Mouse (Mus musculus): ENCODE data around the gene Kat6b.
A peak's percentile ranks its signal among the peaks of the same experiment; 100 is the strongest.

The Kat6b gene

GRCm38 (mm10) chr14:21592985-21593750 is 111.9 kb downstream of the Kat6b start:
- no peak for DNase-seq (ENCODE audit: low spot score in 2 of 2)

DNA sequence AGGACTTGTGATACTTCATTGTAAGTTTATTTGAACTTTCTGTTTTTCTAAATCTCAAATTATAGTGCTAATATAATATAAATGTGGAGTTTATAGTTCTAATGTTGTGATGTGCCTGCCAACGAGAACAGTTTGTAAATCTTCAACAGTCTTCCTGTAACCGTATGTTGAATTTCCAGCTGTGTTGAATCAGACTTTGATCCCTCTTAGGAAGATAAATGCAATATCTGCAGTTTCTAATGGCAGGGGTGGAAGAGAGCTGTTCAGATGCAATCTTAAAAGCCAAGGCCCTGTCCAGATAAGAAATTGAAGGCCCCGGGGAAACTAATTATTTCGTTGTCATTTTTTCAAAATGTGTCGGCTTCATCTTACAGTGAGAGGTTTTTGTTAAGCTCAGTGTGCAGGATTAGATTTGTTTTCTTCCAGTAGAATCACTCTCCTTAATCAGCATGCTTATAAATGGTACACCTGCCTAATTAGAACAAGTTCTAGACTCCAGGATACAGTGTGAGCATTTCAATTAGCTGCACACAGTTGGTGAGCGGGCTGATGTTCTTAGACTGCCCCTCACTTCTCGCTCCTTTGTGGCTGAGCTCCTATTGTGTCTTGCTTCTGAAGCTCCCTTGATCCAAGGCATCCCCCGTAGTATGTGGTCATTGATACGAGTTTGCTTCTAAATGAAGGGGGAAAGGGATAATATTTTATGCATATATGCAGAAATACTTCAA is 118.4 kb downstream of the Kat6b start:
- DNase-seq (ENCODE audit: low spot score in 2 of 2): no peak

- no peak for DNase-seq (ENCODE audit: low spot score in 2 of 2)
Measured at GRCm38 (mm10) chr14:21600174-21600566, 118.9 kb downstream of the Kat6b start.

DNA sequence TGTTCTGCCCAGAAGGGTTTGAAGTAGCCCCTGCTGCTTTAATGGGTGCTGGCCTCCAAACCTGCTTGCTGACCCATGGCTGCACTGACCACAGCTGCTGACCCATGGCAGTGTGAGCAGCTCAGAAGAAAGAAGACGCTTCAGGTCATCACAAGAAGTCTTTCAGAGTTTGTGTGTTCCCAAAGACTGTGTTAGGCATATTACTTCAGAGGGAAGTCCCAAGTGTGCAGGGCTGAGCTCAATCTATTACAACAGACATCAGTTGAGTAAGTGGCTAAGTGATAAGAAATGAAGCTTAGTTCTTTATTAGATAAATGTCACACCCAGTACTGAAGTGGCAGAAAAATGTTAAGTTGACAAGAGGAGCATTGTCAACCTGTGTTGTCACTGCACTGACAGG is 119.4 kb downstream of the Kat6b start:
- no peak for DNase-seq (ENCODE audit: low spot score in 2 of 2)

- no peak for DNase-seq (ENCODE audit: low spot score in 2 of 2)
Measured at GRCm38 (mm10) chr14:21602166-21602565, 120.9 kb downstream of the Kat6b start.

DNA sequence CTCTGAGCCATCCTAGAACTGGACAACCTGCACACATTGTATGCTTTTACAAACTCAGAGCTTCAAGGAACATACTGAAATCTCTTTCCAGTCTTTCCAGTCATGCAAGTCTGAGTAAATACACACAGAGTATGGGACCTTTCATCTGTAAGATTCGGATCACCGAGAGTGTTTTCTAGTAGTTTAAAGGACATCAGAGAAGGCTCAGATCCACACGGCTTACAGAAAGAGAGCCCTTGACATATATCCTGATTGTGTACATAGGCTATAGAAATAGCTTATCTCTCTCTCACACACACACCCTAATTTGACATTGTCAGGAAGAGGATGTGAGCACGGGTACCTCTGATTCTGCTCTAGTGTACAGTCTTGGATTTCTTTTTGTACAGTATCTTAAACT is 121.7 kb downstream of the Kat6b start:
- no peak for DNase-seq (ENCODE audit: low spot score in 2 of 2)

DNA sequence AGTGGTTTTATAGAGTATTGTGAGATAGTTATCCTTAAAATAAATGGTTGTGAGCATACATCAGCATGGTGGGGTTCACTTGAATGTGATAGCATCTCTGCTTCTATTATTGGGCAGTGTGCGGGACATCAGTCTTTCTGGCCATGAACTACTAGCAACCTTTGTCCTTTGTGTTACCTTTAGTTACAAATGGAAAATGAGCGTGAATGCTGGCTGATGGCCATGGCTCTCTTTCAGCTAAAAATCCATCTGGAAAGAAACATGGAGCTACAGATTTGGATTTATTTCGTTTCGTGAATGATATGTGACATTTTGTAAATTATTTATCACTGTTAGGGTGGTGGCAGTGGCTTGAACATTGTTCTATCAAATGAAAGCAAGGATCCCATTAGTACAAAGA is 126.5 kb downstream of the Kat6b start:
- DNase-seq (ENCODE audit: low spot score in 2 of 2): no peak

GRCm38 (mm10) chr14:21608886-21609285 is 127.7 kb downstream of the Kat6b start:
- no peak for DNase-seq (ENCODE audit: low spot score in 2 of 2)

GRCm38 (mm10) chr14:21610224-21610623 is 129.0 kb downstream of the Kat6b start:
- DNase-seq (ENCODE audit: low spot score in 2 of 2): no peak

DNA sequence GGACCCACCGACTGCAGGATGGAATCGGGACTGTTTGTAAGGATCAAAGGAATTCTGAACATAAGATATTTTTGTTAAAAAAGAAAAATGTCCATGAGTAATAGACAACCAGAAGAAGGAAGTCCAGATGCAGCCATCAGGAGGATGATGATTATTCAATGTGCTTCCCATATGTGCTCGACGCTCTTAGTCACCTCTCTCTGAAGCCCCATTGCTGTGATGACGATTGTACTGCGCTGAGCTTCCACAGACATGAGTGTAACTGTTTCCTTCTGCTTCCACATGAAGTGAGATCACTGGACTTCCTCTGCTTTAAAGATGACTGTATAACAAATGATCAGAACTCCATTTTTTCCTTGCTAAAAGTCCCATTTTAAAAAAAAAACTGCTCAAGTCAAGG is 131.8 kb downstream of the Kat6b start:
- DNase-seq (ENCODE audit: low spot score in 2 of 2): no peak

DNA sequence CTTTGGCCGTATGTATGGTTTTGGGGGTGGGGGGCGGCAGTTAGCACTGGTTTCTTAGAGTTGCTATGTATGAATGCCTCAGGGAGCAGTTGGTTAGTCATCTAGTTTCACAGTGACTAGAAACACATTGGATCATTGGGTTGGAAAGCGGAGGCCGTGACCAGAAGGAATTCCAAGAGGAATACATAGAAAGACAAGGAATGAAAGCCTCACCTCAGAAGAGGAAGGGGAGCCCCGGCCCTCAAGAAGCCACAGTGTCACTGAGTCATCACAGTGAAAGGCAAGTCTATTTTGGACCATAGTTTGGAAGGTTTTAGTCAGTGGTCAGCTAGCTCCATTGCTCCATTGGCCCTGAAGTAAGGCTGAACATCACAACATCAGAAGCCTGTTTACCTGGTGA is 132.9 kb downstream of the Kat6b start:
- no peak for DNase-seq (ENCODE audit: low spot score in 2 of 2)

GRCm38 (mm10) chr14:21615853-21616252 is 134.6 kb downstream of the Kat6b start:
- no peak for DNase-seq (ENCODE audit: low spot score in 2 of 2)

DNA sequence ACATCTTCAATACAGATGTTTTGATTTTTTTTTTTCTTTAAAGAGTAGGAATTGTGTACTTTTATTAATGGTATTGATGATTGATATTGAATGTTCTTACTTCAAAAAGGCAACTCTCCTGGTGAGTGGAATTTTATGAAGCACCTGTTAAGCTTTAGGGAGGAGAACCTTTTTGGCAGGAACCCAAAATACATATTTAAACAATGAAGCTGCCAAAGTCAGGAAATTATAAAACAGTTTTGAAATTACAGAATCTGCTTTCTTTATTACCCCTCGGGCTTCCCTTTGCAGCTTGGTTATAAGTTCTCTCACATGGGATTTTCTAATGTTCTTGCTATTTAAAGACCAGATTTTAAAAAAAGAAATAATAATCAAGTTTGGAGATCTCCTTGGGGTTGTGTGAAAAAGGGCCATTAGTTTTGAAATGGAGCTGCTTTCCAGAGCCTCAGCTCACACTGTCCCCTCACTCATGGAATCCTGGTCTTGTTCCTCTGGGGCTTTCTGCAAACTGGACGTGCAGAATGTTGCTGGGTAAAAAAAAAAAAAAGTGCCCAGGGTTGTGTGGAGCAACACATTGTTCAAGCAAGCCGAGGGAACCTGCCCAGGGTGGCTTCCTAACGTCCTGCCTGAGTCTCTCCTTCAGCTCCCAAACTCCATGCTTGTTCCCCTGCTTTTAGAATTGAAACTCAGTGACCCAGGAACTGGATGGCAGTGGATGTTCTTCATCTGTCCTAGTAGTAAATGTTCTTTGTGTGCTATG is 136.2 kb downstream of the Kat6b start:
- no peak for DNase-seq (ENCODE audit: low spot score in 2 of 2)

DNA sequence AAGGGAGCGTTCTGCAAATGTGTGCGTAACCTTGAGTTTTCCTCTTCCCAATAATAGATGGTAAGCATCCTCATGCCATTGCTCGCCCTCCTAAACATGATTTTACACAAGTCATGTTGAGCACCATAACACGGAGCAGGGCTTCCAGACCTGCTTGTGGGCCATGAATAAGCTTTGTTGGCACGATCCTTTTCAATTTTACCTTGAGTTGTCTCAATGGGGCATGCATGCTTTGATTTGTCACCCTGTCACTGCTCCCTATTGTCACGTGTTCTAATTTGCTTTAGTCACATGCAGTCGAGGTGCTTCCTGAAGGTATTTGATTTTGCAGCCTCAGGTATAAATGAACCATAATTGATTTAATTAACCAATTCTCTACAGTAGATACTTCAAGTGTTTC is 138.7 kb downstream of the Kat6b start:
- DNase-seq (ENCODE audit: low spot score in 2 of 2): no peak

DNA sequence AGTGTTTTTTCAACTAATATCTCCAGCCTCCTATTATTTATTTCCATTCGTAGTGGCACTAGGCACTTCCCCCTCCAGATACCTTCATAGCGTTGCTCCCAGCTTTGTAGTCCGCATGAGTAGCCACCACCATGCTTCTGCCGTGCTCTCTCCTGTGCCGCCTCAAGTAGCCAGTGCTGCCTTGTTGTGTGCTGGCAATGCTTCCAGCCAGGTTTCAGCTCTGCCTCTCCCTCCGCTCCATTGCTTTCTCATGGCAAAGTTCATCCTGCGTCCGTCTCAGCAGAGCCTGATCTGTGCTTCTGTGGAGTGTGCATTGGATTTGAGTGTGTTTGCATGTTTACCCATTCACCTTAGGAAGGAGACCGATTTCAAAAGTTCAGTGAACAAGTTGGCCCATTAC is 144.7 kb downstream of the Kat6b start:
- no peak for DNase-seq (ENCODE audit: low spot score in 2 of 2)

GRCm38 (mm10) chr14:21631665-21632200 is 150.5 kb downstream of the Kat6b start:
- DNase-seq (ENCODE audit: low spot score in 2 of 2): no peak

GRCm38 (mm10) chr14:21636548-21636947 is 155.3 kb downstream of the Kat6b start:
- DNase-seq (ENCODE audit: low spot score in 2 of 2): no peak

DNA sequence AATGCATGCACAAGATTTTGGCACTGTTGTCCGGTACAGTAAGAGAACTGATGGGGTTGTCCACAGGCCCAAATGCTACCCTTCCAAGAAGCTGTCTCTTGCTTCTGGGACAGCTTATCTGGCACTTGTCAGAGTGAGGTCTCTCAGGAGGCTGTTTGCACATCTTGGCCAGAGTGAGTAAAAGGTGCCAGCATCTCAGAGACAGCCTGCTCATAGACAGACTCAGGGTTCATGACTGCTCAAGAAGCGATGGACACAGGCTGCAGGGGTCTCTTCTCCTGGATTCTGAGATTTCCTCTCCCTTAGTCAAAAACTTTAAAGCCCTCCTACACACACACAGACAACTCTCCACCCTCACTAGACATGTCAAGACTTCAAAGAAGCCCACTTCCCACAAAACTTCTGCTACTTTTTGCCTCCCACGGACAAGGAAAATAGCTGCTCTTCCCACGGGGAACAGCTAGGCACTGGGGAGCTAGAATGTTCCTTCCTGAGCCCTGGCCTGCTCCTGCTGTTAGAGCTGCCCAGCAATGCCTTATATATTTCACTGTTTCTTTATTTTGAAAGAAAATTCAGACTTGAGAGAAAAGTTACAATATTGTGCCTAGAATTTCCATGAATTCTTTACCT is 159.7 kb downstream of the Kat6b start:
- DNase-seq (ENCODE audit: low spot score in 2 of 2): no peak

DNA sequence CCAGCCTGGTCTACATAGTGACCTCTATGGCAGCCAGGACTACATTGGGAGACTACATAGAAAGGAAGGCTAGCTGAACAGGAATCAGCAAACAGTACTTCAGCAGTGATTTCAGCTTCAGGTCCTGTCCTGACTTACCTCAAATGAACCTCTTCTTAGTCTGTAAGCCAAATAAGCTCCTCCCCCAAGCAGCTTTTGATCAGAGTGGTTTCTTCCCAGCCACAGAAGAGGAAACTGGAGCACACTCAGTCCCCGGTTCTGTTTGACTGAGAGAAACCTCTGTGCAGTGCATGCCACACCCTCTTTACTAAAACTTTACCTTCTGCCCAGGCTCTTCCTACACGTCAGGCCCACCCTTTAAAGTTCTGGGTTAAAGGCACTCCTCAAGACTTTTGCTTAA is 172.6 kb downstream of the Kat6b start:
- DNase-seq (ENCODE audit: low spot score in 2 of 2): no peak

- DNase-seq (ENCODE audit: low spot score in 2 of 2): no peak
Measured at GRCm38 (mm10) chr14:21659155-21659554, 177.9 kb downstream of the Kat6b start.

DNA sequence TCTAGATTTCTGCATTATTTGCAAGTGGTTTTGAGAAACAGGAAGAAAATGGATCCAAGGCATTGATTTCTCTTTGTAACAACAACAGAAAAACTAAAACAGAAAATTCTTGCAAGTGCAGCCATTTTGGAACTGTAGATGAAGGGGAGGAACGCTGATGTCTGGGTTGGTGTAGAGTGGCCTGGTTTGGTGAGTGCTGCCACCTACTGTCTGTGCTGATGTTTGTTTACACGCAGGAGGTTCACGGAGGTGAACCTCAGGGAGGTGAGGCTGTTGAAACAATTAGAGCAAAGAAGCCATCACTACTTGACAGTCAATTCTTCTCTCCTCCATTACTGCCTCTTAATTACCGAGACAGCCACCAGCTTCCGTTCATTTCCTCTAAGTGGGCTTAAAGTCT is 178.4 kb downstream of the Kat6b start:
- peak; percentile 57 to 76 for DNase-seq (ENCODE audit: low spot score in 2 of 2)

All from spleen, postnatal 4 days (tissue).